Mouse (Mus musculus) embryonic facial prominence, embryonic 14.5 days (tissue): ENCODE data around the gene Irs1. TPM values are rescaled to one million over a fixed set of nuclear protein-coding genes. Genes with fewer than 3 reads are reported as not detected.

ENCODE experiments used
- ATAC-seq: fragments of 200-750 bp; cut with Nextera tagmentation; 2 replicates; pipeline ENCODE4 v1.8.0; 2017; ENCODE audit warnings: low read depth, moderate number of reproducible peaks, moderate TSS enrichment
- DNase-seq: peaks from one replicate; pipeline ENCODE4 v3.0.0-alpha.2; 2015; ENCODE audit warnings: low spot score
- H3K27ac ChIP-seq: fragments of 300-500 bp; sonication (generic); replicated peaks from 2 replicates; pipeline ENCODE4 v1.5.1; 2014; ENCODE audit warnings: low read depth, mild to moderate bottlenecking, low read length, moderate library complexity
- H3K27me3 ChIP-seq: fragments of 300-500 bp; sonication (generic); replicated peaks from 2 replicates; pipeline ENCODE4 v1.6.1; 2014; ENCODE audit warnings: low read length; ENCODE audit not compliant: control insufficient read depth, insufficient read depth
- H3K36me3 ChIP-seq: fragments of 300-500 bp; sonication (generic); 2 replicates; pipeline ENCODE4 v1.6.1; 2014; ENCODE audit warnings: low read length, mixed read lengths; ENCODE audit not compliant: control insufficient read depth, insufficient read depth
- H3K4me1 ChIP-seq: fragments of 300-500 bp; sonication (generic); 2 replicates; pipeline ENCODE4 v1.6.1; 2014; ENCODE audit warnings: antibody characterized with exemption, low read length; ENCODE audit not compliant: control insufficient read depth, insufficient read depth
- H3K4me2 ChIP-seq: fragments of 300-500 bp; sonication (generic); 2 replicates; pipeline ENCODE4 v1.6.1; 2014; ENCODE audit warnings: low read depth, mild to moderate bottlenecking, low read length, moderate library complexity, mixed read lengths
- H3K4me3 ChIP-seq: fragments of 300-500 bp; sonication (generic); 2 replicates; pipeline ENCODE4 v1.5.1; 2014; ENCODE audit warnings: low read depth, mild to moderate bottlenecking, low read length
- H3K9ac ChIP-seq: fragments of 300-500 bp; sonication (generic); 2 replicates; pipeline ENCODE4 v1.6.1; 2014; ENCODE audit warnings: low read depth, mild to moderate bottlenecking, low read length, moderate library complexity, mixed read lengths
- H3K9me3 ChIP-seq: fragments of 300-500 bp; sonication (generic); 2 replicates; pipeline ENCODE4 v1.6.1; 2016; ENCODE audit warnings: low read length; ENCODE audit not compliant: control insufficient read depth
- WGBS: fragments of 180-500 bp; shearing (Covaris S2); extraction: QIAGEN DNeasy Blood & Tissue Kit; methylation state at CpG from one replicate; pipeline ENCODE4 v1.1.7; 2014; 5-methylcytosine and 5-hydroxymethylcytosine counted together
- polyA plus RNA-seq: library from polyadenylated mRNA; unstranded; fragments of >200 nt; fragmentation: Nextera tagmentation; extraction: Ambion mirVana; gene quantifications from 2 replicates; pipeline ENCODE4 v1.2.1, GENCODE M21; 2014

The Irs1 gene
- polyA plus RNA-seq, 1 experiment from 2014 or later, result 14.8 TPM

GRCm38 (mm10) chr1:82232812-82233211 is 58.4 kb downstream of the Irs1 start, which contains the start of gene Gm9747:
Gene Gm9747 (plus strand): TSS chr1:82233112.
- no peak within 1 kb of the TSS for H3K9ac ChIP-seq
- no peak within 1 kb of the TSS for H3K4me3 ChIP-seq
- H3K9me3 ChIP-seq, result no peaks in the 10 kb centered on the region
- H3K27ac ChIP-seq, result no peak within 1 kb of the TSS
- WGBS, result 93% methylated on average over 3 of the region's 3 CpGs
- H3K4me2 ChIP-seq, result no peak within 1 kb of the TSS
- H3K27me3 ChIP-seq, result no peaks in the 10 kb centered on the region
- H3K4me1 ChIP-seq, result no peaks in the 10 kb centered on the region
- ATAC-seq, result no peak
- DNase-seq, result no peak
- peaks cover 32% of the 10 kb centered on the region for H3K36me3 ChIP-seq

GRCm38 (mm10) chr1:82228841-82229240 is 62.4 kb downstream of the Irs1 start:
- Histone ChIP-seq H3K4me1 (no peaks in the 10 kb centered on the region), H3K36me3 (peaks cover 5% of the 10 kb centered on the region; the same call in 1 of the 2 replicates), H3K27me3 (no peaks in the 10 kb centered on the region), H3K4me3 (no peak overlapping the region), H3K9ac (no peak overlapping the region), H3K4me2 (no peak overlapping the region), H3K9me3 (no peaks in the 10 kb centered on the region), H3K27ac (no peak overlapping the region)
- DNase-seq (no peak), ATAC-seq (no peak)

GRCm38 (mm10) chr1:82223042-82223795 is 68.0 kb downstream of the Irs1 start:
- WGBS, result 80% methylated on average over 5 of the region's 5 CpGs
- no peaks in the 10 kb centered on the region for H3K27me3 ChIP-seq
- ATAC-seq, result no peak

GRCm38 (mm10) chr1:82221462-82221861 is 69.8 kb downstream of the Irs1 start:
- Histone ChIP-seq H3K36me3 (no peaks in the 10 kb centered on the region), H3K4me2 (no peak overlapping the region), H3K27me3 (no peaks in the 10 kb centered on the region), H3K27ac (no peak overlapping the region), H3K9ac (no peak overlapping the region), H3K4me1 (peaks cover 9% of the 10 kb centered on the region; the same call in 1 of the 2 replicates), H3K4me3 (no peak overlapping the region), H3K9me3 (no peaks in the 10 kb centered on the region)
- 18% methylated on average over 1 of the region's 1 CpGs for WGBS
- ATAC-seq (no peak), DNase-seq (no peak)

More at GRCm38 (mm10) chr1:82223042-82223795, 68.0 kb downstream of the Irs1 start:
- DNase-seq, result no peak
- Histone ChIP-seq H3K4me2 (no peak overlapping the region), H3K4me3 (no peak overlapping the region), H3K36me3 (no peaks in the 10 kb centered on the region), H3K9ac (no peak overlapping the region), H3K27ac (no peak overlapping the region), H3K9me3 (no peaks in the 10 kb centered on the region), H3K4me1 (peaks cover 9% of the 10 kb centered on the region; the same call in 1 of the 2 replicates)

GRCm38 (mm10) chr1:82220673-82221396 is 70.4 kb downstream of the Irs1 start:
- Histone ChIP-seq H3K27ac (no peak overlapping the region), H3K4me1 (peaks cover 9% of the 10 kb centered on the region; the same call in 1 of the 2 replicates), H3K36me3 (no peaks in the 10 kb centered on the region), H3K9me3 (no peaks in the 10 kb centered on the region), H3K4me2 (peak overlapping the region; percentile 1; the same call in 1 of the 2 replicates), H3K9ac (no peak overlapping the region), H3K4me3 (no peak overlapping the region), H3K27me3 (no peaks in the 10 kb centered on the region)
- peak; percentile 46 for DNase-seq
- peak; percentile 37; the same call in 1 of the 2 replicates for ATAC-seq
- WGBS, result 22% methylated on average over 12 of the region's 12 CpGs

GRCm38 (mm10) chr1:82207511-82207910 is 83.7 kb downstream of the Irs1 start:
- H3K27me3 ChIP-seq, result no peaks in the 10 kb centered on the region

GRCm38 (mm10) chr1:82200636-82201035 is 90.6 kb downstream of the Irs1 start:
- no peaks in the 10 kb centered on the region for H3K36me3 ChIP-seq
- ATAC-seq (no peak), DNase-seq (peak; percentile 64)
- no peaks in the 10 kb centered on the region for H3K9me3 ChIP-seq
- H3K27ac ChIP-seq, result peak overlapping the region; percentile 63
- H3K4me3 ChIP-seq, result no peak overlapping the region
- H3K9ac ChIP-seq, result no peak overlapping the region
- peaks cover 20% of the 10 kb centered on the region for H3K4me1 ChIP-seq
- no peaks in the 10 kb centered on the region for H3K27me3 ChIP-seq
- peak overlapping the region; percentile 9; the same call in 1 of the 2 replicates for H3K4me2 ChIP-seq
- 43% methylated on average over 7 of the region's 7 CpGs for WGBS

More at GRCm38 (mm10) chr1:82207511-82207910, 83.7 kb downstream of the Irs1 start:
- no peak overlapping the region for H3K9ac ChIP-seq
- 75% methylated on average over 5 of the region's 5 CpGs for WGBS
- no peak overlapping the region for H3K4me2 ChIP-seq
- H3K9me3 ChIP-seq, result peaks cover 7% of the 10 kb centered on the region; the same call in 1 of the 2 replicates
- no peaks in the 10 kb centered on the region for H3K4me1 ChIP-seq
- DNase-seq, result no peak
- H3K36me3 ChIP-seq, result no peaks in the 10 kb centered on the region
- no peak overlapping the region for H3K4me3 ChIP-seq
- no peak for ATAC-seq
- H3K27ac ChIP-seq, result no peak overlapping the region

GRCm38 (mm10) chr1:82199918-82200317 is 91.3 kb downstream of the Irs1 start:
- Histone ChIP-seq H3K36me3 (no peaks in the 10 kb centered on the region), H3K4me1 (peaks cover 20% of the 10 kb centered on the region), H3K9me3 (no peaks in the 10 kb centered on the region), H3K4me2 (peak overlapping the region; percentile 9; the same call in 1 of the 2 replicates), H3K27ac (peak overlapping the region; percentile 63), H3K27me3 (no peaks in the 10 kb centered on the region), H3K9ac (no peak overlapping the region), H3K4me3 (no peak overlapping the region)
- ATAC-seq, result peak; percentile 76
- DNase-seq, result peak; percentile 88
- whole genome bisulfite sequencing, result 0% methylated on average over 1 of the region's 1 CpGs
